Mouse (Mus musculus) CH12.LX (cell line): ENCODE results near the gene Atp5c1.
A peak's percentile ranks its signal among the peaks of the same experiment; 100 is the strongest.

Experiments
- CTCF ChIP-seq, 2 experiments: IDR thresholded peaks in 1 of 2; conservative IDR thresholded peaks in 1 of 2; 2 replicates each; pipeline ENCODE4 v1.5.1; 2011 to 2012; ENCODE audit warnings: low read depth in 2 of 2, low read length in 2 of 2, improper control_type of control experiment in 1 of 2, inconsistent platforms in 1 of 2, mild to moderate bottlenecking in 1 of 2, moderate library complexity in 1 of 2
- E2F4 ChIP-seq: IDR thresholded peaks from 2 replicates; pipeline ENCODE4 v1.6.1; 2011; ENCODE audit warnings: low read depth, low read length, improper control_type of control experiment; ENCODE audit not compliant: insufficient replicate concordance
- ETS1 ChIP-seq: conservative IDR thresholded peaks from 2 replicates; pipeline ENCODE4 v1.6.1; 2012; ENCODE audit warnings: low read depth, mild to moderate bottlenecking, inconsistent platforms, low read length, improper control_type of control experiment, moderate library complexity
- JUND ChIP-seq: conservative IDR thresholded peaks from 2 replicates; pipeline ENCODE4 v1.6.1; 2011; ENCODE audit warnings: low read depth, low read length, improper control_type of control experiment
- KAT2A ChIP-seq: IDR thresholded peaks from 2 replicates; pipeline ENCODE4 v1.6.1; 2012; ENCODE audit warnings: low read length, improper control_type of control experiment, inconsistent platforms; ENCODE audit not compliant: insufficient replicate concordance
- MAZ ChIP-seq: IDR thresholded peaks from 2 replicates; pipeline ENCODE4 v1.6.1; 2012; ENCODE audit warnings: low read depth, mild to moderate bottlenecking, inconsistent platforms, low read length, improper control_type of control experiment, moderate library complexity
- MYC ChIP-seq: IDR thresholded peaks from 2 replicates; pipeline ENCODE4 v1.6.1; 2011; ENCODE audit warnings: low read depth, mild to moderate bottlenecking, improper control_type of control experiment, low read length
- POLR2A ChIP-seq: IDR thresholded peaks from 2 replicates; pipeline ENCODE4 v1.6.1; 2011; ENCODE audit warnings: low read depth, mild to moderate bottlenecking, improper control_type of control experiment, low read length
- POLR2AphosphoS2 ChIP-seq: IDR thresholded peaks from 2 replicates; pipeline ENCODE4 v1.6.1; 2011; ENCODE audit warnings: low read depth, low read length, improper control_type of control experiment
- RAD21 ChIP-seq: IDR thresholded peaks from 2 replicates; pipeline ENCODE4 v1.6.1; 2011; ENCODE audit warnings: low read depth, mild to moderate bottlenecking, low read length, improper control_type of control experiment, moderate library complexity
- USF1 ChIP-seq: IDR thresholded peaks from 2 replicates; pipeline ENCODE4 v1.6.1; 2014; ENCODE audit warnings: low read depth, mild to moderate bottlenecking, inconsistent platforms, low read length, improper control_type of control experiment
- ZC3H11A ChIP-seq: IDR thresholded peaks from 2 replicates; pipeline ENCODE4 v1.6.1; 2012; ENCODE audit warnings: low read depth, mild to moderate bottlenecking, inconsistent platforms, low read length, improper control_type of control experiment

GRCm38 (mm10) chr2:10101180-10101579 is 20.9 kb upstream of the Atp5c1 start:
- no peak for TF ChIP-seq JUND
- TF ChIP-seq RAD21, result peak; percentile 80
- no peak for TF ChIP-seq E2F4
- peak; percentile 85 to 88 for TF ChIP-seq CTCF (conservative IDR thresholded peaks at IDR 0.05 in 1 of 2, IDR thresholded peaks at IDR 0.05 in 1 of 2; ENCODE audit: low read depth in 2 of 2, low read length in 2 of 2)
- no peak for TF ChIP-seq POLR2A
- no peak for TF ChIP-seq USF1
- no peak for TF ChIP-seq ETS1
- peak; percentile 43; the same call in 1 of the 2 replicates for TF ChIP-seq ZC3H11A
- no peak for TF ChIP-seq MYC
- TF ChIP-seq KAT2A, result no peak
- no peak for TF ChIP-seq MAZ
- no peak for TF ChIP-seq POLR2AphosphoS2
